ENCODE assay signal across 11 mouse cellular contexts in the genomic region with DNA sequence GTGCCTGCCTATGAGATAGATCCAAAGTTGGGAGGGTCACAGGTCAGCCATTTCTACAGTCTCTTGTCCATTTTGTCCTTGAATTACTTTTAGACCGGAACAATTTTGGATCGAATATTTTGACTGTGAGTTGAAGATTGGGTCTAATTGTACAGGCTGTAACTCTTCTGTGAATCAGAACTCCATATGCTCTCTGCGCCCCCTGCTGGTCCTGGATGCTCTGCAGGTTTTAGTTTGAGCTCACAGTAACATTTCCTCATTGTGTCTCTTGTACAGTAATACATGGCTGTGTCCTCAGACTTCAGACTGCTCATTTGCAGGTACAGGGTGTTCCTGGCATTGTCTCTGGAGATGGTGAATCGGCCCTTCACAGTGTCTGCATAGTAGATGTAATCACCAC.
DNase-seq lines count a peak whose midpoint lies in the region; ATAC-seq and TF ChIP-seq lines count a peak whose summit lies in the region.
"Had no signal": no experiment of that assay in that cellular context is flagged by ENCODE, and none has a peak within 500 bp of the region (broad histone marks: within the 10 kb centered on the region; RNA-seq: fewer than 3 reads in every experiment).

No protein-coding gene starts in this region.

- intact Hi-C loops in left cerebral cortex, adult 2 months (cut with DNase I), result loop anchor here (10.0 kb wide), 1 partner anchor 521 kb away; no protein-coding TSS in a partner anchor
- intact Hi-C loops in left cerebral cortex, postnatal 36 days (cut with DNase I), result no loop called here
- intact Hi-C loops in left cerebral cortex, postnatal 25 days (cut with DNase I), result no loop called here

- H3K9me3 ChIP-seq in forebrain, postnatal 0 days (ENCODE audit: low read length), result 0 out of 2 replicates have a peak, but pooled peaks cover 10% of the 10 kb centered on the region

- H3K4me2 ChIP-seq in forebrain, postnatal 0 days (ENCODE audit: low read depth), result no peak overlapping the region
- H3K4me2 ChIP-seq: forebrain, embryonic 13.5 days; midbrain, embryonic 11.5 days had no signal

- peak; percentile 27 for TF ChIP-seq CTCF in left cerebral cortex, adult 2 months (IDR thresholded peaks at IDR 0.05)
- TF ChIP-seq CTCF in forebrain, postnatal 0 days (IDR thresholded peaks at IDR 0.05; ENCODE audit: low read depth), result no peak

- no peak overlapping the region for H3K27ac ChIP-seq in left cerebral cortex, adult 2 months
- H3K27ac ChIP-seq in forebrain, postnatal 0 days (ENCODE audit: low read depth, low read length), result no peak overlapping the region
- H3K27ac ChIP-seq: forebrain, embryonic 13.5 days had no signal

- peak; percentile 27 for DNase-seq in adrenal gland, postnatal 10 days
- DNase-seq in adrenal gland, adult 8-10 months, result no peak
- DNase-seq in left cerebral cortex, adult 2 months (ENCODE audit: extremely low spot score in 1 of 2, low spot score in 2 of 2), result peak in 1 of 2 experiments; percentile 9
- no peak for DNase-seq in left cerebral cortex, postnatal 36 days (ENCODE audit: low spot score in 2 of 2)
- DNase-seq in ZHBTc4 (ENCODE audit: low read depth, low spot score), result peak; percentile 57
- DNase-seq in right cerebral cortex, postnatal 4 days, result peak; percentile 5
- DNase-seq in left cerebral cortex, postnatal 25 days (ENCODE audit: low spot score in 2 of 2), result no peak
- no peak for DNase-seq in forebrain, postnatal 0 days
- DNase-seq: heart, postnatal 10 days had no signal

- no peaks in the 10 kb centered on the region for H3K27me3 ChIP-seq in forebrain, postnatal 0 days (ENCODE audit: insufficient read depth, low read length)
- H3K27me3 ChIP-seq: forebrain, embryonic 13.5 days had no signal

- no peak overlapping the region for H3K9ac ChIP-seq in forebrain, postnatal 0 days
- H3K9ac ChIP-seq: forebrain, embryonic 13.5 days had no signal

- no peaks in the 10 kb centered on the region for H3K4me1 ChIP-seq in forebrain, postnatal 0 days (ENCODE audit: insufficient read depth)
- H3K4me1 ChIP-seq: forebrain, embryonic 13.5 days had no signal

- no peaks in the 10 kb centered on the region for H3K36me3 ChIP-seq in forebrain, postnatal 0 days (ENCODE audit: insufficient read depth)

- ATAC-seq in forebrain, postnatal 0 days, result no peak
- ATAC-seq: forebrain, embryonic 13.5 days had no signal

- WGBS in forebrain, postnatal 0 days, result 75% methylated on average over 4 of the region's 4 CpGs

- no peak overlapping the region for H3K4me3 ChIP-seq in left cerebral cortex, adult 2 months
- H3K4me3 ChIP-seq in forebrain, postnatal 0 days (ENCODE audit: low read depth, low read length), result no peak overlapping the region
- H3K4me3 ChIP-seq: forebrain, embryonic 13.5 days had no signal

Comparison
In these comparisons a context has a peak if more than half of its experiments do, and no peak if none do; other contexts are left out.
1. DNase-seq: peak in adrenal gland, postnatal 10 days (single experiment), ZHBTc4 (single experiment) and right cerebral cortex, postnatal 4 days (single experiment); none in adrenal gland, adult 8-10 months (single experiment), left cerebral cortex, postnatal 36 days (0 of 2), left cerebral cortex, postnatal 25 days (0 of 2) and forebrain, postnatal 0 days (single experiment).